Mouse (Mus musculus) MEL (cell line): Measurements from ENCODE around the gene Iqch.

Experiments
- CTCF ChIP-seq, 3 experiments: IDR thresholded peaks in 2 of 3; conservative IDR thresholded peaks in 1 of 3; 2 replicates each; pipeline ENCODE4 v1.5.1; 2011 to 2012; ENCODE audit warnings: low read length in 3 of 3, low read depth in 2 of 3, mild to moderate bottlenecking in 2 of 3, improper control_type of control experiment in 1 of 3, inconsistent platforms in 1 of 3, mixed read lengths in 1 of 3, moderate library complexity in 1 of 3; ENCODE audit not compliant: control insufficient read depth in 1 of 3, insufficient read depth in 1 of 3, poor library complexity in 1 of 3, severe bottlenecking in 1 of 3
- E2F4 ChIP-seq: IDR thresholded peaks from 2 replicates; pipeline ENCODE4 v1.6.1; 2011; ENCODE audit warnings: low read depth, low read length, improper control_type of control experiment, borderline replicate concordance
- EP300 ChIP-seq, 2 experiments: IDR thresholded peaks; 2 replicates each; pipeline ENCODE4 v1.6.1; 2011; ENCODE audit warnings: improper control_type of control experiment in 2 of 2, low read length in 2 of 2, low read depth in 1 of 2, mild to moderate bottlenecking in 1 of 2
- HCFC1 ChIP-seq: IDR thresholded peaks from 2 replicates; pipeline ENCODE4 v1.6.1; 2012; ENCODE audit warnings: low read depth, mild to moderate bottlenecking, inconsistent platforms, low read length, improper control_type of control experiment, moderate library complexity
- POLR2A ChIP-seq, 2 experiments: IDR thresholded peaks; 2 replicates each; pipeline ENCODE4 v1.6.1; 2011 to 2012; ENCODE audit warnings: low read length in 2 of 2, mild to moderate bottlenecking in 2 of 2, control low read depth in 1 of 2, improper control_type of control experiment in 1 of 2, low read depth in 1 of 2, moderate library complexity in 1 of 2; ENCODE audit not compliant: control insufficient read depth in 1 of 2, insufficient read depth in 1 of 2, poor library complexity in 1 of 2
- UBTF ChIP-seq: IDR thresholded peaks from 2 replicates; pipeline ENCODE4 v1.6.1; 2012; ENCODE audit warnings: low read depth, mild to moderate bottlenecking, inconsistent platforms, low read length, improper control_type of control experiment, moderate library complexity, borderline replicate concordance; ENCODE audit not compliant: insufficient read depth
- USF2 ChIP-seq, 2 experiments: IDR thresholded peaks; 2 replicates each; pipeline ENCODE4 v1.6.1; 2011 to 2012; ENCODE audit warnings: improper control_type of control experiment in 2 of 2, low read length in 2 of 2, borderline replicate concordance in 1 of 2, inconsistent platforms in 1 of 2, low read depth in 1 of 2, mild to moderate bottlenecking in 1 of 2; ENCODE audit not compliant: insufficient read depth in 1 of 2

DNA sequence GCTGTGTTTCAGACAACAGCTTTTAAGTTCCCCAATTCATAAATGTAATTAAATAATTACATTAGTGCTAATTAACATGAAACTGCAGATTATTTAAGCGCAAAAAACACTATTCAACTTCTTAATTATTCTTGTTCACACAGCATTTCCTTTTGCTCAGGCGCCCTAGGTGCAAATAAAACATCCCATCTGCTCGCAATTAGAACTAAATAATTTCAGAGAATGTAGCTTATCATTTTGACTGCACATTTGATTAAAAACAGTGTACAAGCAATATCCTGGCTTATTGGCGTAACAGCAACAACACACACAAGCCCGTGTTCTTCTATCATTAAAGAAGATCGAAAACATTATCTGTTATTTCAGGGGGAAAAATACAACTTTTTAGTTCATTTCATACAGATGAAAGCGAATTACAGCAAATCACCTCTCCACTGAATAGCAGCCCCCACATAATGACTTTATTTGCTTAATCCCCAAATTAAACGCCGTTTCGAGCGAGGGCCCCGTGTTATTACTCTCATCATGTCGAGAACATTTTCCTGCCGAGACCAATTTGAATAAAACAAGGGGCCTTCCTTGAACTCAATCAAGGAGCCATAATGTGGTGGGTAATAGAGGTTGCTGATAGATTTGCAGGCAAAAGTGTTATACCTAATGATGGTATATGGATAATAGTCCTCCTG is 78.9 kb downstream of the Iqch start:
- no peak for TF ChIP-seq CTCF (IDR thresholded peaks at IDR 0.05 in 2 of 3, conservative IDR thresholded peaks at IDR 0.05 in 1 of 3; ENCODE audit: control insufficient read depth in 1 of 3, insufficient read depth in 1 of 3, low read depth in 2 of 3, low read length in 3 of 3, poor library complexity in 1 of 3, severe bottlenecking in 1 of 3)
- no peak for TF ChIP-seq POLR2A (IDR thresholded peaks at IDR 0.05; ENCODE audit: control insufficient read depth in 1 of 2, insufficient read depth in 1 of 2, low read depth in 1 of 2, low read length in 2 of 2, poor library complexity in 1 of 2)
- TF ChIP-seq UBTF = no peak
- no peak for TF ChIP-seq EP300 (IDR thresholded peaks at IDR 0.05; ENCODE audit: low read depth in 1 of 2, low read length in 2 of 2)
- TF ChIP-seq HCFC1 = no peak
- TF ChIP-seq E2F4 = no peak
- no peak for TF ChIP-seq USF2 (IDR thresholded peaks at IDR 0.05; ENCODE audit: borderline replicate concordance in 1 of 2, insufficient read depth in 1 of 2, low read depth in 1 of 2, low read length in 2 of 2)
